Mouse (Mus musculus): ENCODE results near the gene Sema5a. TPM values are rescaled to one million over a fixed set of nuclear protein-coding genes. Genes with fewer than 3 reads are reported as not detected.
A peak's percentile ranks its signal among the peaks of the same experiment; 100 is the strongest.
"Not testable (repeated sequence)": the region's sequence is repeated elsewhere in the genome, so short reads cannot be mapped to it uniquely, and the experiment has no call there.

Sema5a gene
- polyA plus RNA-seq, 1 experiment from 2014 or later = 24.9 TPM

GRCm38 (mm10) chr15:32226888-32227395, 17.7 kb upstream of the Sema5a start:
- H3K4me3 ChIP-seq (ENCODE audit: low read depth, low read length) = no peak overlapping the region

GRCm38 (mm10) chr15:32230066-32230465, 14.5 kb upstream of the Sema5a start:
- no peak for ATAC-seq (ENCODE audit: insufficient number of reproducible peaks, insufficient read depth, low FRiP score, low read depth)
- no peaks in the 10 kb centered on the region for H3K36me3 ChIP-seq (ENCODE audit: control insufficient read depth, insufficient read depth, low read length)
- H3K4me3 ChIP-seq (ENCODE audit: low read depth, low read length) = no peak overlapping the region
- no peaks in the 10 kb centered on the region for H3K4me1 ChIP-seq (ENCODE audit: control insufficient read depth, insufficient read depth, low read length)
- no peak overlapping the region for H3K9ac ChIP-seq (replicated peaks; ENCODE audit: low read depth, low read length)
- H3K9me3 ChIP-seq (ENCODE audit: control insufficient read depth, low read depth, low read length) = no peaks in the 10 kb centered on the region
- no peaks in the 10 kb centered on the region for H3K27me3 ChIP-seq (ENCODE audit: control insufficient read depth, insufficient read depth, low read length)
- 85% methylated on average over 2 of the region's 2 CpGs for WGBS
- no peak overlapping the region for H3K27ac ChIP-seq (ENCODE audit: low read length)
- H3K4me2 ChIP-seq (replicated peaks; ENCODE audit: low read depth, low read length) = no peak overlapping the region

More at GRCm38 (mm10) chr15:32226888-32227395, 17.7 kb upstream of the Sema5a start:
- no peak overlapping the region for H3K4me2 ChIP-seq (replicated peaks; ENCODE audit: low read depth, low read length)
- no peaks in the 10 kb centered on the region for H3K27me3 ChIP-seq (ENCODE audit: control insufficient read depth, insufficient read depth, low read length)
- no peak overlapping the region for H3K9ac ChIP-seq (replicated peaks; ENCODE audit: low read depth, low read length)
- no peaks in the 10 kb centered on the region for H3K4me1 ChIP-seq (ENCODE audit: control insufficient read depth, insufficient read depth, low read length)
- no peaks in the 10 kb centered on the region for H3K36me3 ChIP-seq (ENCODE audit: control insufficient read depth, insufficient read depth, low read length)
- H3K9me3 ChIP-seq (ENCODE audit: control insufficient read depth, low read depth, low read length) = no peaks in the 10 kb centered on the region
- WGBS = 76% methylated on average over 7 of the region's 7 CpGs
- H3K27ac ChIP-seq (ENCODE audit: low read length) = no peak overlapping the region
- no peak for ATAC-seq (ENCODE audit: insufficient number of reproducible peaks, insufficient read depth, low FRiP score, low read depth)

- H3K4me1 ChIP-seq (ENCODE audit: control insufficient read depth, insufficient read depth, low read length) = no peaks in the 10 kb centered on the region
- H3K27ac ChIP-seq (ENCODE audit: low read length) = no peak overlapping the region
- H3K9ac ChIP-seq (replicated peaks; ENCODE audit: low read depth, low read length) = no peak overlapping the region
- no peaks in the 10 kb centered on the region for H3K36me3 ChIP-seq (ENCODE audit: control insufficient read depth, insufficient read depth, low read length)
- no peak overlapping the region for H3K4me3 ChIP-seq (ENCODE audit: low read depth, low read length)
- H3K4me2 ChIP-seq (replicated peaks; ENCODE audit: low read depth, low read length) = no peak overlapping the region
- 84% methylated on average over 3 of the region's 3 CpGs for whole genome bisulfite sequencing
- no peak for ATAC-seq (ENCODE audit: insufficient number of reproducible peaks, insufficient read depth, low FRiP score, low read depth)
- no peaks in the 10 kb centered on the region for H3K9me3 ChIP-seq (ENCODE audit: control insufficient read depth, low read depth, low read length)
- no peaks in the 10 kb centered on the region for H3K27me3 ChIP-seq (ENCODE audit: control insufficient read depth, insufficient read depth, low read length)
Measured at GRCm38 (mm10) chr15:32232189-32232588, 12.4 kb upstream of the Sema5a start.

- not testable (repeated sequence) for H3K4me2 ChIP-seq (replicated peaks; ENCODE audit: low read depth, low read length); H3K4me1 ChIP-seq (ENCODE audit: control insufficient read depth, insufficient read depth, low read length); H3K27me3 ChIP-seq (ENCODE audit: control insufficient read depth, insufficient read depth, low read length); H3K27ac ChIP-seq (ENCODE audit: low read length); H3K9ac ChIP-seq (replicated peaks; ENCODE audit: low read depth, low read length); H3K4me3 ChIP-seq (ENCODE audit: low read depth, low read length); H3K9me3 ChIP-seq (ENCODE audit: control insufficient read depth, low read depth, low read length); ATAC-seq (ENCODE audit: insufficient number of reproducible peaks, insufficient read depth, low FRiP score, low read depth); H3K36me3 ChIP-seq (ENCODE audit: control insufficient read depth, insufficient read depth, low read length)
- WGBS = 17% methylated on average over 8 of the region's 8 CpGs
Measured at GRCm38 (mm10) chr15:32232666-32233141, 11.9 kb upstream of the Sema5a start.

- Histone ChIP-seq H3K9me3 (ENCODE audit: control insufficient read depth, low read depth, low read length) (no peaks in the 10 kb centered on the region), H3K27ac (ENCODE audit: low read length) (no peak overlapping the region), H3K9ac (replicated peaks; ENCODE audit: low read depth, low read length) (no peak overlapping the region), H3K27me3 (ENCODE audit: control insufficient read depth, insufficient read depth, low read length) (no peaks in the 10 kb centered on the region), H3K36me3 (ENCODE audit: control insufficient read depth, insufficient read depth, low read length) (no peaks in the 10 kb centered on the region), H3K4me3 (ENCODE audit: low read depth, low read length) (no peak overlapping the region), H3K4me1 (ENCODE audit: control insufficient read depth, insufficient read depth, low read length) (no peaks in the 10 kb centered on the region), H3K4me2 (replicated peaks; ENCODE audit: low read depth, low read length) (no peak overlapping the region)
- WGBS = 96% methylated on average over 1 of the region's 1 CpGs
- ATAC-seq (ENCODE audit: insufficient number of reproducible peaks, insufficient read depth, low FRiP score, low read depth) = no peak
Measured at GRCm38 (mm10) chr15:32233451-32233850, 11.2 kb upstream of the Sema5a start.

- Histone ChIP-seq H3K4me2 (replicated peaks; ENCODE audit: low read depth, low read length) (no peak overlapping the region), H3K9ac (replicated peaks; ENCODE audit: low read depth, low read length) (no peak overlapping the region), H3K9me3 (ENCODE audit: control insufficient read depth, low read depth, low read length) (no peaks in the 10 kb centered on the region), H3K36me3 (ENCODE audit: control insufficient read depth, insufficient read depth, low read length) (peaks cover 3% of the 10 kb centered on the region; the same call in 1 of the 2 replicates), H3K4me1 (ENCODE audit: control insufficient read depth, insufficient read depth, low read length) (no peaks in the 10 kb centered on the region), H3K27me3 (ENCODE audit: control insufficient read depth, insufficient read depth, low read length) (no peaks in the 10 kb centered on the region), H3K4me3 (ENCODE audit: low read depth, low read length) (no peak overlapping the region), H3K27ac (ENCODE audit: low read length) (no peak overlapping the region)
- ATAC-seq (ENCODE audit: insufficient number of reproducible peaks, insufficient read depth, low FRiP score, low read depth) = no peak
- WGBS = 95% methylated on average over 2 of the region's 2 CpGs
Measured at GRCm38 (mm10) chr15:32239099-32239498, 5.5 kb upstream of the Sema5a start.

- Histone ChIP-seq H3K9me3 (ENCODE audit: control insufficient read depth, low read depth, low read length) (no peaks in the 10 kb centered on the region), H3K27me3 (ENCODE audit: control insufficient read depth, insufficient read depth, low read length) (no peaks in the 10 kb centered on the region), H3K4me2 (replicated peaks; ENCODE audit: low read depth, low read length) (no peak overlapping the region), H3K4me3 (ENCODE audit: low read depth, low read length) (no peak overlapping the region), H3K9ac (replicated peaks; ENCODE audit: low read depth, low read length) (no peak overlapping the region), H3K36me3 (ENCODE audit: control insufficient read depth, insufficient read depth, low read length) (peaks cover 3% of the 10 kb centered on the region; the same call in 1 of the 2 replicates), H3K27ac (ENCODE audit: low read length) (no peak overlapping the region), H3K4me1 (ENCODE audit: control insufficient read depth, insufficient read depth, low read length) (no peaks in the 10 kb centered on the region)
- WGBS = 84% methylated on average over 3 of the region's 3 CpGs
- ATAC-seq (ENCODE audit: insufficient number of reproducible peaks, insufficient read depth, low FRiP score, low read depth) = no peak
Measured at GRCm38 (mm10) chr15:32240159-32240558, 4.5 kb upstream of the Sema5a start.

- Histone ChIP-seq H3K4me3 (ENCODE audit: low read depth, low read length) (no peak overlapping the region), H3K36me3 (ENCODE audit: control insufficient read depth, insufficient read depth, low read length) (peaks cover 3% of the 10 kb centered on the region; the same call in 1 of the 2 replicates), H3K9ac (replicated peaks; ENCODE audit: low read depth, low read length) (no peak overlapping the region), H3K4me2 (replicated peaks; ENCODE audit: low read depth, low read length) (0 out of 2 replicates have a peak overlapping the region, but pooled peaks have one; percentile 83), H3K27me3 (ENCODE audit: control insufficient read depth, insufficient read depth, low read length) (no peaks in the 10 kb centered on the region), H3K27ac (ENCODE audit: low read length) (no peak overlapping the region), H3K9me3 (ENCODE audit: control insufficient read depth, low read depth, low read length) (no peaks in the 10 kb centered on the region), H3K4me1 (ENCODE audit: control insufficient read depth, insufficient read depth, low read length) (no peaks in the 10 kb centered on the region)
- no peak for ATAC-seq (ENCODE audit: insufficient number of reproducible peaks, insufficient read depth, low FRiP score, low read depth)
- WGBS = 89% methylated on average over 6 of the region's 6 CpGs
Measured at GRCm38 (mm10) chr15:32241666-32242065, 2.9 kb upstream of the Sema5a start.
